Mouse (Mus musculus) layer of hippocampus, adult 11-12 months (tissue): ENCODE data around the gene Tmod3.
A peak's percentile ranks its signal among the peaks of the same experiment; 100 is the strongest.
"Not testable (repeated sequence)": the region's sequence is repeated elsewhere in the genome, so short reads cannot be mapped to it uniquely, and the experiment has no call there.

Experiments
- DNase-seq: peaks from one replicate; pipeline ENCODE4 v3.0.0; 2022; ENCODE audit warnings: low spot score

Tmod3 gene

DNA sequence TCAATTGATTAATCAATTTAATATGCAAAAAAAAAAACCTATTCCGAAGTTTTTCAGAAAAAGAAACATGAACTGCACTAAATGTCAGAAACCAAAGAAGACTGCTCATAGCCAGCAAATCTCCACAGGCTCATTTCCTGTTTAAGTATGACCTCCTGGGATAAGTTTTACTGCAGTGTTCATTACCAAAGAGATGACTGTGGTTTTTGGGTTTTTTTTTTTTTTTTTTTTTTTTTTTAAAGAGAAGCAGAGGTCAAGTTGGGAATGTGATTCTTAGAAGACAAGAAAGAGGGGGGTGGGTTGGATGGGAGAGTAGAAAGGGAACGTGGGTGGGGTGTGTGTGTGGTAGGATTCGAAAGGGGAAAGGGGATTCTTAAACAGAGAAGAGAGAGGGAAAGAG is 1.1 kb downstream of the Tmod3 start:
- no peak for DNase-seq

DNA sequence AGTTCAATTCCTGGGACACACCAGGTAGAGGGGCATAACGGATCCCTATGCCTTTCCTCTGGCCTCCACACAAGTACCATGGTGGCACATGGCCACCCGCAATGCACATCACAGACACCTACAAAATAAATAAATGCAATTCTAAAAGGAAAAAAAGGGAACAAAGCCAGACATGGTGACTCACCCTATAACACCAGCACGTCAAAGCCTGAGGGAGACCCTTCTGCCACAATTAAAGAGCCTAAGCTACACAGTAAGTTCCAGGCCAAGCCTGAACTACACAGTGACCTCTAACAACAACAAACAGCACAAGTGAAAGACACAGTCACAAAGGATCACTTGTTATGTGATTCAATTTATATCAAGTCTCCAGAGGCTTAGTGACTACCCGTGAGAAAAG is 5.7 kb downstream of the Tmod3 start:
- no peak for DNase-seq

DNA sequence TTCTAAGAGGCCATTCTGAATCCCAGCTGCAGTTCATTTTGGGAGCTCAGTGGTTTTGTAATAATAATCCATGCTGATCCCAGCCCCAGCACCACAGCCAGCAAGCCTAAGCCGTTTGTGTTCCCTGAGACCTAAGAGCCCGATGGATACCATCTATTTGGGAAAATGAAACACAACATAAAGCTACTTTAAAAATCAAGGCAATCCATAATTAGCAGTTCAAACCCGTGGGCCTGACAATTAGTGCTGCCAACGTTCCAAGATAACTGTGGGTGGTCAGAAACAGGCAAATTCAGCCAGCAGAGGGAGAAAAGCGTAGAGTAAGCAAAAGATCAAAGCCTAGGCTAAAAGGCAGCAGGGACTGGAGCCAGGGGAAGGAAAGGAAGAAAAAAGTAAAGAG is 8.1 kb downstream of the Tmod3 start:
- no peak for DNase-seq

DNA sequence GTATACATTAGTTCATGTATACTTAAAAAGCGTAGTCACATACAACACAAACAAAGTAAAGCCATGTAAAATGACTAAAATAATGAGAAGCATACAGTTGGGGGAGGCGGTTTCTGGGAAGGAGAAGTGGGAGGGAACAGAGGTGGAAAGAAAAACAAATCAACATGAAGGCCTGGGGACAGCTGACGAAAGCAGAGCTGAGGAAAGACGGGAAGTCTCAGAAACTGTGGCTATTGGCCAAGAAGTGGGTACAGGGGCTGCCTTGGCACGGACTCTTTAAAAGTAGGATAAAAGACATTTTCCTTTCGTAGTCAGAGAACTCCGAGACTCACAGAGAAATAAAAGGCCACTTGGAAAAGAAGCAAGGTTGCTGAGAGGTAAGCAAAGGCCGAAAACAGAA is 10.4 kb downstream of the Tmod3 start:
- DNase-seq: no peak

DNA sequence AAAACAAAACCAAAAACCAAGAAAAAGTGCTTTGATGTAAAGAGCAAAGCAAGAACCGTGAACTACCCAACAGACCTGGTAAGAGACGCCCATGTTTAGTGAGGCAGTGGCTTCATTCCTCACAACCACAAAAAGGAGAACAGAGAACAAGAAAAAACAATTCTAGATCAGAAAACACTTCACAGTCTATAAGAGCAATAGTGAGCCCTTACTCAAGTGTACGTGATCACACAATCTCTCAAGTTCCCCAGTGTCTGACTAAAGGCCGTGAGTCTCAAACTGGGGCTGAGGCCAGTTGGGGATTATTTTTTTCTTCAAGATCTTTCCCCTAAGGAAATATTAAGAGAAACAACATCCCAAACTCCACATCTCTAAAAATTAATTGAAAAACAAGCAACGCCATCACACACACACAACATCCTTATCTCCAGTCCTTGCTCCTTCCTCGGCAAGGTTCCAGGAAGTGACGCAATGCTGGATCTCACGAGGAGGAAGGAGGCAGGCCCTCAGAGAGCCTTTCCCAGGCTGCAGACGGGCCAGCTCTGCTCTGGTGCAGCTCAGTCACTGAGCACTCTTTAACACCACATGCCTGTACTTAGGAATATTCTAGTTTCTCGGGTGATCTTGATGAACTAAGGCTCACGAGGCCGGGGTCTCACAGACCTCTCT is 12.4 kb downstream of the Tmod3 start:
- no peak for DNase-seq

DNA sequence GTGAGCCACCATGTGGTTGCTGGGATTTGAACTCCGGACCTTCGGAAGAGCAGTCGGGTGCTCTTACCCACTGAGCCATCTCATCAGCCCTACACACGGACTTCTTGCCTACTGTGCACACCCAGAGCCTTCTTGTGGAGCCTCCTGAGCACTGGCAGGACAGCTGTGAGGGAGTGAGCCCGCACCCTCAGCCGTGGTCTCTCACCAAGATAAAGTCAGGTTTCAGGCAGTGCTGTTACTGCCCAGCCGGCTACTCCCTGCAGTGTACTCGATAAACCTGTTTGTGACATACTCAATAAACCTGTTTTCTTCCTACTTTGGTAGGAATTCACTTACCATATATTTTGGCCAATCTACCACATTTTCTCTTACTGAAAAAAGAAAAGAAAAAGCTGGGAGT is 13.9 kb downstream of the Tmod3 start:
- DNase-seq: no peak

DNA sequence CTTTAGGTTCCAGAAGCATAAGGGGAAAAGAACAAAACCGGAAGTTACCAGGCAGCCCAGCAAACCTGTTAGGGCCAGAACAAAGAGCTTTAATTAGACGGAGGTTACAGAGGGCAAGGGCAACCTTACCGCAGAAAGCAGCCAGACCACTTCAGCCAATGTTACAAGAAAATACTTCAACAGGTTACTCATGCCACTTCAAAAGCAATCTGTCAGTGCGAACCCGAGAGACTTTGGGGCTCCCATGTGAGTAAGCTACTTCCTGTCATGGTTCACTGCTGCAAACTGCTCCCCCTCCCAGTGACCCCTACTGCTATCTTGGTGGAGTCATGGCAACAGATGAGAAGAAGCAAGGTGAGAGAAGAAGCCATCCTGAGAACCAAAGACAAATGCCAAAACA is 18.0 kb downstream of the Tmod3 start:
- no peak for DNase-seq

DNA sequence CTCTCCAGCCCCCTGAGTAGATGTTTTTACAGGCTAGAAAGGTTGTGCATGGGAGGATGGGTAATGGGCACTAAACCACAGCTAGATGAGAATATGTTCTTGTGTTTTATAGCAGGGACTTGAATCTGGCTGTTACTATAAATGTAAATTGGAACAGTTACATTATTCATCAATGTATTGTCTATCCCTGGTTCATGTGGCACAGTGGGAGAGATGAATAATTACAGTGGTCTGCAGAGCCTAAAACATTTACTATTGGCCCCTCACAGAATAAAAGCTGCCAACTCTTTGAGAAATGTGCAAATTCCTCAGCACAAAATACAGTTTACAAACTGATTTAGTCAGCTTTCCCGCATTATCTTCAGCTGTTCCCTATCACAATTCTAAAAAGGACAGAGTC is 23.0 kb downstream of the Tmod3 start:
- DNase-seq: no peak

DNA sequence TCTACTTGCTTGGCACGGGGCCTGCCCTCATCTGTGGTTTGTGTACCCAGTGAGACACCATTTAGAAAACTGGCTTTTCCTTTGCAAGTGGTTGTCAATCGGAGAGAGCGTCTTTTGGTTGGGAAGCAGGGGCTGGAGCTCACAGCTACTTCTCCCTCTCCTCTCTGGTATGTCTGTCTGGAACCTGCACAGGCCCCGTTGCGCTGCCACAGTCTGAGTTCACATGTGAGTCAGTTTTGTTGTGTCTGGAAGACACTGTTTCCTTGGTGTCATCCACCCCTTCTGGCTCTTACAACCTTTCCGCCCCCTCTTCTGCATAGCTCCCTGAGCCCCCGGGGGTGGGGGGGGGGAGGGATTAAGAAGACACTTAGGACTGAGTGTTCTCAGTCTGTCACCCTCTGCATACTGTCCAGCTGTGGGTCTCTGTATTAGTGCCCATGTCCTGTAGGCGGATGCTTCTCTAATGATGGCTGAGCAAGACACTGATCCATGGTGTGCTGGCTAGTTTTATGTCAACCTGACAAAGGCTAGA is 25.0 kb downstream of the Tmod3 start:
- DNase-seq: no peak

DNA sequence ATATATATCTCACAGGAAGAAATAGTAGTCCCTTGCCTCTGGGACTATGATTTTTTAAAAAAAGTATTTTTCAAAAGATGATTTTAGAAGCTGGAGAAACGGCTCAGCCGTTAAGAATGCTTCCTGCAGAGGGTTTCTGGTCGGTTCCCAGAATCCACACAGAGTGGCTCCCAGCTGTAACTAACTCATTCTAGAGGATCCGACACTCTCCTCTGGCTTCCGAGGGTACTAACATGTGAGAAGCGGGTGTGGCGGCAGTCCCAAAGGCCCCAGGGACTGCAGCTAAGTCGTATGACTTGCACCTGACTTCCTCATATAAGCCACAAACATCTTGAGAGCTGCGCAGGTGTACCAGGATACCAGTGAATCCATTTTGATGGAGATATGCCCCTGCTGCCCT is 26.5 kb downstream of the Tmod3 start:
- DNase-seq: not testable (repeated sequence)

DNA sequence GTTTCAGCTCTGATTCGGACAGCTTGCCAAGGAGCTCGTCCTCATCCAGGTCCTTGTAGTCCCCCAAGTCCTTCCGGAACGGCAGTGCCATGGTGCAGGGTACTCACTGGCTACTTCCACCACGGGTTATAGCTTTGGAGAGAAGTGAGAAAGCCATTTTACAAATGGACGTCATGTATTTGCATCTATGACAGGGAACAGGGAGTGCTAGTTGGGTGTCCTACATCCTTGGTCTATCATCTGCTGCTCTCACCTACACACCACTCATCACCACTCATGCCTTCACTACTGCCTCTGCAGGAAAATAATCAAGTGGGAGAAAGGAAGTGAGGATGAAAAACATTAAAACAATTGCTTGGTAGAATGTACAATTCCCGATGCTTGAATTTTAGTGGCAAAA is 27.0 kb downstream of the Tmod3 start:
- no peak for DNase-seq

DNA sequence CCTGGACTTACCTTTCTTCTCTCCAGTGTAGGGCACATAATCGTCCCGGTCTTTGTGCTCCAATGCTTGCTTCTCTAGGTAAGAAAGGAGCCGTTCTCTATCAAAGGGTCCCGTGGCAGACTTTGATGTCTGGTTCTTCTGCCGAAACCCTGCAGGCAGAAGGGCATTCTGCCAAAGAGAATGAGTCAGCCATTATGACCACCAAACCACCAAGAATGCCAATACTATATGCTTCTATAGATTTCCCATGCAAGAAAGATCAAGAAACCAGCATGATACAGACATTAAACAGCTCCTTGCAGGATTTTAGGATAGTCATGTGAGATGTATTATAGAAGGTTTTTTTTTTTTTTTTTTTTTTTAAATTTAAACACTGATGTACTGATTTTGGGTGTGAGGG is 30.1 kb downstream of the Tmod3 start:
- DNase-seq: no peak

DNA sequence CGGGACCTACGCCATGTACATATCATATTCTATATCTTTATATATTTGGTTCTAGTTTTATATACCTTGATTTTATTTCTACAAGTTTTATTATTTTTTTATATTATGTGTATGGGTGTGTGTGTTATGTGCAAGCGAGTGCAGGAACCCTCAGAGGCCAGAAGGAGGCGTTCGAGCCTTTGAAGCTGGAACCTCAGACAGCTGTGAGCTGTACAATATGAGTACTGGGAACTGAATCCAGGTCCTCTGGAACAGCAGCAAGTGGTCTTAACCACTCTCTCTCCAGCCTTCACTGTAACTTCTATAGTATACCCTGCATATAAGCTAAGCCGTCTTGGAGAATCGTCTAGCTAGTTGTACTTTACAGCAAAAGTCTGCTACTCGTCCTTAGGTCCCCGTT is 31.4 kb downstream of the Tmod3 start:
- no peak for DNase-seq

DNA sequence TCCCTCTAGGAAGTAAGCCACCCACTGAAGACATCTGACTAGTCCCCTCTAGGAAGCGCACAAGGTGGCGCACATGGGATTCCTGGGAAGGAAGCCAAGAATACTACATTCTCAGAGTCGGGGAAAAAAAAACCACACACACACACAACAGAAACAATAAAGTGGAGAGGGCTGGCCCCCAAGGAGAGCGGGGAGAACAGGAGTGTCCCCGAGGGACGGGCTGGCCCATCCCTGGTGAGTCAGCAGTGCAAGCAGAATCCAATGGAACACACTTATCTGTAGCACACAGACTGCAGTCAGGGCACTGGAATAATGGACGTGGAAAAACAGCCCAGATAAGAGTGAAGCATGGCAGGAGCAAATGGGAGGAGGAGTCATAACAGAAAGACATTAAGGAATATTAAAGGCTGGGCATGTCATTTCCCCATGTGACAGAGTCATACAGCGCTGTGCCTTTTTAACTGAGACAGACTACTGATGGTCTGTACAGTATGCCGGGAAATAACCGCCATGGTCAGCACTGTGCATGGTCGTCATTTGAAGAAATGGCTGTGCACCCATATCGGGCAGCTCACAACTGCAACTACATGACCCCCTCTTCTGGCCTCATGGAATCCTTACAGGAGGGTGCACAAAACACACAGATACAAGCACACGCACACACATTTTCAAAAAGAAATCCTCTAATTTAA is 31.9 kb downstream of the Tmod3 start:
- DNase-seq: no peak

DNA sequence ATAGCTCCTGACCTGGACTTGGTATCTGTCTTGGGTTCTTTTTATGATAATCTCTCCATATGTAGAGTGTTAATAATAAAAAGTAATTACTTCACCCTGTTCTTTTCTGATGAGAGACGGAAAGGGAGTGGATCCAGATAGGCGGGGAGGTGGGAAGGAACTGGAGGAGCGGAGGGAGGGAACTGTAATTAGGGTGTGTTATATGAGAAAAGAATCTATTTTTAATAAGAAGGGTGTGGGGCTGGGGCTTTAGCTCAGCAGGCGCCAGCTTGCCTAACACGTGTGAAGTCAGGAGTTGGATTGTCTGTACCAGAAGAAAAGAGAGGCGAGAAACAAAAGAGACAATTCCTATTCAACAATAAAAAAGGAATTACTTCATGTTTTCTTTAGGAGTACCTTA is 35.8 kb downstream of the Tmod3 start:
- no peak for DNase-seq

DNA sequence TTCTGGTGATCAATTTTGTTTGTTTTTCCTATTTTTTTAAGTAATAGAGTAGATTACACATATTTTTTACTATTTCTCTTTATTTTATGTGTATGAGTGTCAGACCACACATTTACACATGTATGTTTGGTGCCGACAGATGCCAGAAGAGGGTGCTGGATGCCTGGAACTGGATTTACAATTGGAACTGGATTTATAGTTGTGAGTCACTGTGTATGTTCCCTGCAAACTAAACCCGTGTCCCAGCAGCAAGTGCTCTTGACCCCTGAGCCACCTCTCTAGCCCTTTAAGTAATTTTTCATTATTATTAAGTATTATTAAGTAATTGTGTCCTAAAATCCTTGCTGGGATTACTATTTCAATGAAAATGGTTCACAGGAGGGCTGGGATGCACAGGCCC is 37.2 kb downstream of the Tmod3 start:
- no peak for DNase-seq

DNA sequence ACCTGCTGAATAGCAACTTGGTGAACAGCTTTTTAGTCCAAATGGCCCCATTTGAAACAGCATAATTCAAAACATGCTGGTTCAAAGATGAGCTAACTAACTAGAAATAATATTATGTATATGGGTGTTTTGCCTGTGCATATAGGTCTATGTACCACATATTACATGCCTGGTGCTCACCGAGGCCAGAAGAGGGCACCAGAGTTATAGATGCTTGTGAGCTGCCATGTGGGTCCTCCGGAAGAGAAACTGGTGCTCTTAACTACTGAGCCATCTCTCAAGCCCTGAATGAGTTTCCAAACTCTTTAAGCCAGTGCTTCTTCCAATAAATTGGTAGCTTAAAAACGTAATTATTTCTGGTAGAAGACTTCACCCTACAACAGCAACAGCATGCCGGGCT is 37.7 kb downstream of the Tmod3 start:
- DNase-seq: no peak

DNA sequence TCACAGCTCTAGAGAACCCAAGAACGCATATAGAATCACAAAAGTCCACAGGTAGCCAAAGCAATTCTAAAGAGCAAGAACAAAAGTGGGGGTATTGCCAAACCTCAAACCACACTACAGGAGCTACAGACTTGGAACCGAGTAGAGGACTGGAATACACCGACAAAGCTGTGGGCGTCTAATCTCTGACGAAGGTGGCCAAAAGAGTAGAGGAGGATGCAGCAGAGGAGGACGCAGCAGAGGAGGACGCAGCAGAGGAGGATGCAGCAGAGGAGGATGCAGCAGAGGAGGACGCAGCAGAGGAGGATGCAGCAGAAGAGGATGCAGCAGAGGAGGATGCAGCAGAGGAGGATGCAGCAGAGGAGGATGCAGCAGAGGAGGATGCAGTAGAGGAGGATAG is 38.5 kb downstream of the Tmod3 start:
- DNase-seq: no peak

DNA sequence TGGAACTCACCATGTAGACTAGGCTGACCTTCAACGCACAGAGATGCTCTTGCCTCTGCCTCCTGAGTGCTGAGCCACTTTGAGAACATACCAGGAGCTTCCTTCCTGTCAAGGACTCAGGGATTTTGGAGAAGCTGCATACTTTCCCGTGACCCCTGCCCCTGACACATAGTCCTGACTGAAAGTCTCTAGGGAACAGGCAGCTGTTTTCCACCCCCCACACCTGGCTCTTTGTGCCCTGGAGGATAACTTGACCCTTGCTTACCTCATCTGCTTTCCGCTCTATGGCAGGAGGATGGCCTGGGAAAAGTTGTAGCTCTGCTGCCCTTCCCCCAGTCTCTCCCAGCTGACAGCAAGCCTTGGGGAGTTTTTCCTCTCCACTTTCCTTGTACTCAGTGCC is 41.7 kb downstream of the Tmod3 start:
- no peak for DNase-seq

DNA sequence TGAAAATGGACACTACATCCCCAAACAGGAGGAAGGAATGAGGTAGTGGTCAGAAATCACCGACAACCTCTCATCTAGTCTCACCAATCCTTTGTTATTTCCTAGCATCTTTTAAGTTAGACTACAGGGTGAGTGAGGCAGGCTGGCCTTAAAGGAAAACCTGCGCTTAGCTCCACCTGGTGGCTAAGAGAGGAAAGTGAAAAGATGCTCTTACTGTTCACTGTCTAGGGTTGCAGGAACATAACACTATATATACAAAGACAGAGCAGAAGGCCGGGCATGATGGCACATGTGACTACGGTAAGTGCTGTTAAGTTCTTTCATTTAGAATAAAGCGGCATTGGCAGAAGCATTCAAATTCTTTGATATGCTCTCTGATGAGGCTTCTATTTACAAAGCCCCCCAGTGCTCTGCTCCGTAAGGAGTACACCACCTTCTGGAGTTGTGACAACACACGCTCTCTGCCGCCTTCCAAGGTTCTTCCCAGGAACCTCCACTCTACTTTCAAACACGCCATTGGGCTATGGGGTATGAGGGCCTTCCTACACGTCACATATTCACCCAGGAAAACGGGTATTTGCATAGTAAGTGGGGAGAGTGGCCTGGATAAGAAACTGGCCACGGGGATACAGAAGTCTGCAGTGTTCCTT is 43.9 kb downstream of the Tmod3 start:
- peak; percentile 62 for DNase-seq

DNA sequence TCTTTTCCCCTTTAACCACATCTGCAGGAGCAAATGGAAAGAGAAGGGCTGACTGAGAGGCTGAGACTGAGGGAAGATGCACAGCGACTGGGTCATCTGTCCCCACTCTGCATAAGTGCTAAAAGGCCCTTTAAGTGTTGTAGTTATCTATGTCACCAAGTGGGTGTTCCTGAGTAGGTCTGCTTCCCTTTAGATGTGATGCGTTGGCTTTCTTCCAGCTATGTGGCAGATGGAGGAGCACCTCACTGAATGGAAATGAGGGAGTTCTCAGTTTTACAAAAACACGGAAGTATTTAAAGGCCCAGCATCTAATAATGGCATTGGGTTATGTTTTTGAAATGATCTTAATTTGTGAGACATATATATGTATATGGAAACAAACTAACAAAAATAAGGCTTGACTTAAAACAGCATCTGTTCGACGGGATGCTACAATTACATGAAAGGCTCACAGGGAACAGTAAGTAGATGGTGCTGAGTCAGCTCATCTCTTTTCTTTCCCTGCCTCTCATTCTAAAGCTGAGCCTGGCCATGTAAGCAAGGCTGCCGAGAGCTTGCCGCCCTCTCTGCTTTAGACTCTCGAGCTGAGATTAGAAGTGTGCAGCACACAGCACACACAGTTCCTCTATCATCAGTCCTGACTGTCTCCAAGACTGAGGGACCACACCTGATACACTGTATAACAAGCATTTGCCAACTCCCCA is 48.1 kb downstream of the Tmod3 start:
- DNase-seq: no peak

DNA sequence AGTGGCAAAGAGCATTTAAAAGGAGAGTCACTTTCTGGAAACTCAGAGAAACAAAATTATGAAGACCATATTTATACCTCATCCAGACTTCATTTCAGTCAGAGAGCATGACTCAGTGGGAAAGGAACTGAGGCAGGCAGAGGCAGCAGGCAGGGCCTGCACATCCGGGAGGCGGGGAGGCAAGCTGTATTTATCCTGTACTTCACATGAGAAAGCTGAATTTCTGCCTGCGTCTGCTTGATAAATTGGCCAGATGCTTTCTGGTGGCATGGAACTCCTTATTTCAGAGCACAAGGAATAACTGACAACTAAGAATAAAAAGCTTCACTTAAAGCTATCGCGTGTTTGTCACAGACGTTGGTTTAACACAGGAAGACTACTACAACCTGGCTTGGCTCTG is 55.1 kb downstream of the Tmod3 start:
- peak; percentile 21 for DNase-seq

DNA sequence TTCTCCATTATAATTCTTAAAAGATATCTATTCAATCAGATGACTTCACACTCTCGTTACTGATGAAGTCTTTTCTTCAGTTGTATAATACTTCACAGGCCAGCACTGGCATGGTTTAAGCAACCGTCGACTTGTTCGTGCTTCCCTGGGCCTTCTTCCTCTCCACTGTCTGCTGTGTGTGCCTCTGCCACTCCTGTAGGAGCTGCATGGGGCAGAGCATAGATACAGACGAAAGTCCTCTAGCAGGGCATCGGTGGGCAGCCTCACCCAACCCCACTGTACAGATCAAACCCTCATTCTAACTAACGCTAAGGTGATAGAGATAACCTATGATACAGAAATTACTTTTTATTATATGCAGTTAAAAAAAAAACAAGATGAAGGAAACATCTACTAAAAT is 60.9 kb downstream of the Tmod3 start:
- no peak for DNase-seq
